Mouse (Mus musculus) colon, adult 2 months (tissue): ENCODE data around the gene Slc43a1. TPM values are rescaled to one million over a fixed set of nuclear protein-coding genes. Genes with fewer than 3 reads are reported as not detected.

ENCODE experiments used
- polyA plus RNA-seq: library from polyadenylated mRNA; depleted of rRNA; stranded (reverse); fragments of >200 nt; gene quantifications from 2 replicates; pipeline ENCODE4 v1.2.3, GENCODE M21; 2012; rRNA removed

Gene Slc43a1
- polyA plus RNA-seq: 10.5 and 10.6 TPM in 2 replicates

DNA sequence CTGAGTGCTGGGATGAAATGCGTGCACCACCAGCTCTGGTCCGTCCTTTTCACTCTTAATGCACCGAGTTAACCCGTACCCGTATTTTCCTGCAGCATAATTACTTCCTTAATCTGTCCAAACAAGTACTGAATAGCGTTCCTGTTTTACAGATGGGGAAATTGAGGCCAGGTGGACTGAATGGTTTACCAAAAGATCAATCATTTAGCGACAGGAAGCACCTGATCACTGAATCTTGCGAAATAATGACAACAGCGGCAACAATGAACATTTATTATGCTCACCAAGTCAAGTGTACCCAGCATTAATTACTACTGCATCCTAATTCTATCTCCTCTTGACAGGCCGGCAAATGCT lies at the start of gene Slc43a1:
TSS of gene Slc43a1 (plus strand) at position 258 of the 357 bp plus-strand sequence.

DNA sequence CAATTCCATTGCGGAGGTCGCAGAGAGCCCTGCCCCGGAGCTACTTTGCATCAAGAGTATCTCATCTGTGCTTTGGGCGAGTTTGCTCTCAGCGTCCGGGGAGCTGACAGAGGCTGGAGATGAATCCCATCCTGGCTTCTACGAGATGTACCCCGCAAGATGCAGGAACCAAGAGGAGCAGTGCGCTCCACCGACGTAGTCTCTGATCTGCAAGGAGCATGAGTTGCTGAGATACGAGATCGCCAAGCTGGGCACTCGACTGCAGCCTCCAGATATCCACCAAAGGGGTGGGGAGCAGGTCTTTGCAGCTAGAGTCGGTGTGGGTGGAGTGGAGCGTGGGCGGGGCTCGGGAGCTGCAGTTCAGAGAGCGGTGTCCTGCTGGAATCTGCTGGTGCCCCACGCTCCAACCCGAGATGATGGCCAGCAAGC lies 40.1 kb upstream of the Slc43a1 start, which contains the start of gene Ube2l6:
TSS of gene Ube2l6 (plus strand) at position 336 of the 429 bp plus-strand sequence.

DNA sequence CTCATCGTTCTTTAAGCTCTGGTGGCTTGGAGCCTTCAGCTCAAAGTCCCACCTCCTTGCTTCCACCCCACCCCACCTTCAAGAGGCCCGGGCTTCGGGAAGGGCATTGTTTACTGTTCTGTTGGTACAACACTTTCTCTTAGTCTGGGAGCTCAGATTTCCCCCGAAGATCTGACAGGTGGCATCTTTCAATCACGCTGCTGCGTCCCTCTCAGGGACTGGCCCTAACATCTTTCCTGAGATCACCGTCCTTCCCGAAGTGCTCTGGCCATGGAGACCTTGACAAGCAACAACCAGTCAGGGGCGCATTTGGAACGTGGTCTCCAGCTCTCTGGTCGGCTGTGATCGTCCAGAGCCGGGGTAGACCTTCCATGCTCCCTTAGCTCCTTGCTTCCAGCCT lies 16.1 kb upstream of the Slc43a1 start, which contains the start of gene Smtnl1:
TSS of gene Smtnl1 (minus strand) at position 101 of the 400 bp plus-strand sequence.

DNA sequence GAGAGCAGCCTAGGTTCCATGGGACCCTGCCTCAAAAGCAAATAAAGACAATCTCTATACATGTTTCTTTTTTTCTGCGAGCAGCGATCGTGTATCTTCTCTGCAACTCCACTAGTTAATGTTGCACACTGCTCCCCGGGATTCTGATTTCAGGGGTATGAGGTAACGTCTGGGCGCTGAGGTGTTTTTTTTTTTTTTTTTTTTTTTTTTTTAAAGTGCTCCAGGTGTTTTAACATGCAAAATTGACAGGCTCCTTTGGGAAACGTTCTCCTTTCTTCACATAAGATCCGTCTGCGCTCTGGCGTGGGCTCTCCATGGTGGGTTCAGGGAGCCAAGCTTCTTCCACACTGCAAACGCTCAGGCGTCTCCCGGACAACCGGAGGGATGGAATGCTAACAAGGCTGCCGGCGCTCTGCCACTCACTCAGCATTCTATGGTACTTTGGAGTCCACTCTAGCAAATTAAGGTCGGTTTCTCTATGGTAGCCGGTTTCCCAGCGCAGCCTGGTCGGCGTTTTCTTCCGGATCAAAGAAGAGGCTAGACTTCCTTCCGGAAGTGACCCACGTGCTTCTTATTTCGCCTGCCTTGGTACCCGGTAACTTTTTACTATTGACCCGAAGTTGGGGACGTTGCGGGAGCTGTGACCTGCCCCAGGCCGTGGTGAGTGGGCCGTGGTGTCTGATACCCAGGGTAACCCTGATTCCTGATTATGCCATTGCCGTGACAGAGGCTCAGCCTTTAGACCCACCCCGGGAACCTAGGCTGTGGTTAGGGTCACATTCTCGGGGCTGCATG lies 12.0 kb upstream of the Slc43a1 start, which contains the start of gene Timm10:
TSS of gene Timm10 (plus strand) at position 510 of the 795 bp plus-strand sequence.

DNA sequence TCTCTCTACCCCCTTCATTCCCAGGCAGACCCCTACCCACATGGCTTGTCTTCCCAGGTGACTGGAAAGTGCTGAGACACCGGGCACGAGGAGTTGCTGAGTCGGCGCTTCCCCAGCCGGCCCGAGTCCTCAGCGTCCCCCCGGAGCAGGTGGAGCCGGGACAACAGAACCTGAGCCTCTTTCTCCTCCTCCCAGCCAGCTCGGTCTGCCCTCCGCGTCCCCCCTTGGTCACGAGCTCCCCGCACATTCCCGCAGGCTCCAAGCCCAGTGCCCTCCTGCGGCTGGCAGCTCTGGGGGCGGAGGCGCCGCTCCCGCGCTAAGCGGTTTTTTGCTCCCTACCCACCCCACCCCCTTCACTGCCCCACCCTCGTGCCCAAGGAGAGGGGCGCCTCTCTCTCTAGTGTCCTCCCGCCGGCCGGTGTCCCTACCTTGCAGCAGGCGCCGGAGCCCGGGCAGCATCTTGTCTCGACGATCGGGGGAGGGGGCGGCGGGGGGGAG lies 47.6 kb downstream of the Slc43a1 start, which contains the start of gene Rtn4rl2:
TSS of gene Rtn4rl2 (minus strand) at position 477 of the 498 bp plus-strand sequence.

Other genes with a start within 250 kb of the Slc43a1 start
- 60.4 and 68.6 TPM in 2 replicates for gene Ctnnd1, start 188.1 kb upstream of the Slc43a1 start, polyA plus RNA-seq
- not detected in 2 replicates for gene Btbd18, start 179.8 kb upstream of the Slc43a1 start, polyA plus RNA-seq
- gene Selenoh, start 168.1 kb upstream of the Slc43a1 start, polyA plus RNA-seq: 50.5 and 62.5 TPM in 2 replicates
- not detected in 2 replicates for gene Gm28635, start 160.8 kb upstream of the Slc43a1 start, polyA plus RNA-seq
- 7.0 and 7.1 TPM in 2 replicates for gene Med19, start 160.4 kb upstream of the Slc43a1 start, polyA plus RNA-seq
- gene Tmx2, start 159.7 kb upstream of the Slc43a1 start, polyA plus RNA-seq: 43.2 and 45.6 TPM in 2 replicates
- gene Zdhhc5, start 123.7 kb upstream of the Slc43a1 start, polyA plus RNA-seq: 56.0 and 66.9 TPM in 2 replicates
- 6.2 and 6.9 TPM in 2 replicates for gene Clp1, start 111.5 kb upstream of the Slc43a1 start, polyA plus RNA-seq
- gene Ypel4, start 104.8 kb upstream of the Slc43a1 start, polyA plus RNA-seq: 6.1 and 7.2 TPM in 2 replicates
- 0.17 and 0.35 TPM in 2 replicates for gene Gm19426, start 95.2 kb upstream of the Slc43a1 start, polyA plus RNA-seq
- 227 and 242 TPM in 2 replicates for gene Serping1, start 63.4 kb upstream of the Slc43a1 start, polyA plus RNA-seq
- 11.1 and 16.7 TPM in 2 replicates for gene Ube2l6, start 40.0 kb upstream of the Slc43a1 start, polyA plus RNA-seq
- gene Smtnl1, start 16.2 kb upstream of the Slc43a1 start, polyA plus RNA-seq: not detected in 2 replicates
- gene Timm10, start 11.9 kb upstream of the Slc43a1 start, polyA plus RNA-seq: 28.1 and 31.6 TPM in 2 replicates
- 3.2 and 4.2 TPM in 2 replicates for gene Rtn4rl2, start 47.9 kb downstream of the Slc43a1 start, polyA plus RNA-seq
- 27.0 and 31.9 TPM in 2 replicates for gene Slc43a3, start 97.7 kb downstream of the Slc43a1 start, polyA plus RNA-seq
- 0.29 and 0.43 TPM in 2 replicates for gene Prg2, start 141.6 kb downstream of the Slc43a1 start, polyA plus RNA-seq
- not detected in 2 replicates for gene Prg3, start 149.4 kb downstream of the Slc43a1 start, polyA plus RNA-seq
- gene Ssrp1, start 198.4 kb downstream of the Slc43a1 start, polyA plus RNA-seq: 64.4 and 82.2 TPM in 2 replicates
- 0.49 and 0.66 TPM in 2 replicates for gene P2rx3, start 198.6 kb downstream of the Slc43a1 start, polyA plus RNA-seq
- 133 and 136 TPM in 2 replicates for gene Tnks1bp1, start 209.2 kb downstream of the Slc43a1 start, polyA plus RNA-seq